Mouse (Mus musculus) c-Kit-negative CD71-positive TER-119-positive erythroid progenitor cells, embryonic 14.5 days (primary cell): ENCODE data around the gene Zscan4d.
"Not testable (repeated sequence)": the region's sequence is repeated elsewhere in the genome, so short reads cannot be mapped to it uniquely, and the experiment has no call there.

Source experiments
- DNase-seq: peaks from one replicate; pipeline ENCODE4 v3.0.0-alpha.2; 2013; ENCODE audit warnings: low read depth, low spot score

Zscan4d gene

GRCm38 (mm10) chr7:11166059-11166458 is at the start of gene Zscan4d:
Zscan4d (minus strand) TSS chr7:11166159.
- DNase-seq, result not testable (repeated sequence)

- not testable (repeated sequence) for DNase-seq
Observed at GRCm38 (mm10) chr7:11158036-11158435, 7.9 kb downstream of the Zscan4d start.
